Mouse (Mus musculus): ENCODE results near the gene Dennd4a. TPM values are rescaled to one million over a fixed set of nuclear protein-coding genes. Genes with fewer than 3 reads are reported as not detected.
"Not testable (repeated sequence)": the region's sequence is repeated elsewhere in the genome, so short reads cannot be mapped to it uniquely, and the experiment has no call there.

Gene Dennd4a
- polyA plus RNA-seq, 1 experiment from 2014 or later, result 9.5 TPM

DNA sequence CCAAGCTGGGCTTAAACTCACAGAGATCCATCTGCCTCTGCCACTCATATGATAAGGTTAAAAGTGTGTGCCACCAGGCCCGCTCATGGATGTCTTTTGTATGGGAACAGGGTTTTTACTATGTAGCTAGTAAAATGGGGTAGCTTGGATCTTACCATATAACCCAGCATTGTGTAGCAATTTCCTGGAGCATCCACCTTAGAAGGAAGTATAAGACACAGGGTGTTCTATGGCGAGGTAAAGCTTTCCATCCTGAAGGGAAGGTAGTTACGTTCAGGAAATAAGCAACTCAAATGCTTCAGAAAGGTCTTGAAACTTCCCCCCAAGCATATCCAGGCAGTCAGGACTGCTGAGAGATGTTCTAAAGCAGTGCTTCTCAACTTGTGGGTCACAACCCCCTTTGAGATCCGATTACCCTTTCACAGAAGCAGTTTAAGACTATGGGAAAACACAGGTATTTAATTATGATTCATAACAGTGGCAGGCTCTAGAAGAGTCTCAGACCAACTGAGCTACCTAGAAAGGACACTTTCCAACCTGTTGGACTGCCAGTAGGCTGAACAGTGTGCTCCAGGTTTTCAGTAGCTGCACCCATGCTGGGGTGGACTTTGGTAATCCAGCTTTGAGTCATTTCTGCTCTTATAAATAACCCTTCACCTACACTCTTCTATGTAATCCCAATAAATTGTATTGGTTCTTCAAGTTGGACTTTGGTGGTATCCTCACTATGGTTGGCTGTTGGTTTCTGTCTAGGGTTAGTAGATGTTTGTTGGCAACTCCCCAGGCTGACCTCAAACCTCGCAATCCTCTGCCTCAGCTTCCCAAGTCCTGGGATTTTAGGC, 7.5 kb upstream of the Dennd4a start:
- no peak overlapping the region for H3K9ac ChIP-seq
- H3K27me3 ChIP-seq (replicated peaks), result no peaks in the 10 kb centered on the region
- H3K9me3 ChIP-seq, result no peaks in the 10 kb centered on the region
- no peak overlapping the region for H3K4me2 ChIP-seq
- H3K4me1 ChIP-seq, result no peaks in the 10 kb centered on the region
- no peak overlapping the region for H3K27ac ChIP-seq
- no peak overlapping the region for H3K4me3 ChIP-seq (replicated peaks)
- ATAC-seq (ENCODE audit: insufficient read depth, low FRiP score, low read depth), result no peak
- no peaks in the 10 kb centered on the region for H3K36me3 ChIP-seq
- WGBS, result 81% methylated on average over 5 of the region's 5 CpGs

DNA sequence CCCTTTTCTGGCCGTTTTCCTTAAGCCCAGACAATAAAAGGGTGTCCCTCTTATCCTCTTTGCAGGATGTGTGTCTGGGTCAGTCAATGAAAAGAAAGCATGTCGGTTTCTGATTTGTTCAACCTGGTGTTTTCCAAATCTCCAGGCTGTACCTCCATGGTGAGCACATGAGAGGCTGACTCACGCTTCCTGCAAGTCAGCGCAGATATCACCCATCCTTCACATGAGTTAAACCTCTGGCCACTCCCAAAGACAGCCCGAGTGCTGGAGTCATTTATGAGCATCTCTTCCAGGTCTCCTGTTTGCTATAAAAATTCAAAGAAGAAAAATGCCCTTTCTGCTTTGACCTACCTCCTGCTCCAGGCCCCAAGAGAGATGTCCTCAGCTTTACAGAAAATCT, 5.3 kb upstream of the Dennd4a start:
- H3K4me2 ChIP-seq, result no peak overlapping the region
- H3K9ac ChIP-seq, result no peak overlapping the region
- no peaks in the 10 kb centered on the region for H3K36me3 ChIP-seq
- WGBS, result 47% methylated on average over 5 of the region's 5 CpGs
- H3K4me1 ChIP-seq, result no peaks in the 10 kb centered on the region
- H3K4me3 ChIP-seq (replicated peaks), result no peak overlapping the region
- H3K27ac ChIP-seq, result peak overlapping the region; percentile 44; the same call in 1 of the 2 replicates
- H3K27me3 ChIP-seq (replicated peaks), result no peaks in the 10 kb centered on the region
- no peaks in the 10 kb centered on the region for H3K9me3 ChIP-seq
- no peak; the same call in 1 of the 2 replicates for ATAC-seq (ENCODE audit: insufficient read depth, low FRiP score, low read depth)

DNA sequence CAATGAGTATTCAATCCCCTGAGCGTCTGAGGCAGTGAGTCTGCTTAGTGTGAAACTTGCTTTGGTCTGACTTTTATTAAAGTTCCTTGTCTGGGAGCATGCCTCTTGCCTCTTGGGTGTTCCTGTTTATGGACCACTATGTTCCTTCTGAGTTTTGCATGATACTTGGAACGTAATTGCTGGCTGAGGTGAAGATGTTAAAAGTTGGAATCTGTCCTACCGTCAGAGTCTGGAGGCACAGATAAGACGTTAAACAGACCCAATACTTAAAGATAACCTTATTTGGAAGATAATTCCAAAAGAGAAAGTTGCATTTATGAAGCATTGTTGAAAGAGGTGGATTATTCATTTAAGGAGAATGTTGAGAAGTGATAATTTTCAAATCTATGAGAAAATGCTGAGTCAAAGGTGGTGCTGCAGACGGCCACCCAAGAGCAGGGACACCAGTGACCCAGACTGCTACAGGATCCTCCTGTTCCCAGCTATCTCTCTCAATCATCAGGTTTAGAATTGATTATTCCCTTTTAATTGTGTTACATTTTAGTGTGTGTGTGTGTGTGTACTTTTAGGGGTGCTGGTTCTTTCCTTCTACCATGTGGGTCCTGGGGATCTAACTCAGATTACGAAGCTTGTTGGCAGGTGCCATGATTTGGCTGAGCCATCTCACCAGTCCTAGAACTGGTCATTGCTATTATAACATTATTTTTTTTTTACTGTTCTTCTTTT, 4.6 kb upstream of the Dennd4a start:
- H3K9ac ChIP-seq, result no peak overlapping the region
- no peak overlapping the region for H3K4me2 ChIP-seq
- no peaks in the 10 kb centered on the region for H3K4me1 ChIP-seq
- 47% methylated on average over 6 of the region's 6 CpGs for WGBS
- no peak overlapping the region for H3K4me3 ChIP-seq (replicated peaks)
- no peaks in the 10 kb centered on the region for H3K9me3 ChIP-seq
- peak overlapping the region; percentile 44; the same call in 1 of the 2 replicates for H3K27ac ChIP-seq
- H3K36me3 ChIP-seq, result no peaks in the 10 kb centered on the region
- ATAC-seq (ENCODE audit: insufficient read depth, low FRiP score, low read depth), result no peak
- H3K27me3 ChIP-seq (replicated peaks), result no peaks in the 10 kb centered on the region

DNA sequence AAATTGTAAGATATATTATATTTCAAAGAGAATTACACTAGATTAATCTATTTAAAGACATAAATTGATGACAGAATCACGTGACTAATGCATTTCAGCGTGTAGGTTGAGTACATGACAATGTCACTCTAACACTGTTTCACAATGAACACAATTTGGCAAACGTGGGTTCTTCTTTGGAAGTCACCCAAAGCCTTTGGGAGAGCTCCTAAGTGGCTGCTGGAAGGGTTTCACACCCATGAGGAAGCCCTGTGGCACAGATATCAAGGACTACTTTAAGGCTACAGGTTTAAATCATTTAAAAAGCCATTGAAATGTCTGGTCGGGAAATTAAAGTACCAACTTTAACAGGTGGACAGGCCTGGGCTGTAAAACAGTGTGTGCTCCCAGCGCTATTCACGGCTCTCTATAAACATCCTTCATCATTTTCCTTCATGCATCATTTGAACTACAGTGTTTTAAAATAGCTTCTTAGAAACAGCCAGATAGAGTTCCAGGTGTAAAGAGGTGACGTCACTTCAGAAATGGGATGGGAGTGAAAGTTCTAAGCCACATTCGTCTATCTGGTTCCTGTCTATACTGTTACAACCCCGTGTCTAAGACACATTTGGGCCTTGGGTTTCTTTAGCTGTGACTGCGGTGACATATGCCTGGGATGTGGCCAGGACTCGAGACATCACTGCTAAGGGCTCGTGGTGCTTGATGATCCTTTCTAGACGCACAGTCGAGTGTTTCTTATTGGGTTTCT, 3.9 kb upstream of the Dennd4a start:
- Histone ChIP-seq H3K36me3 (no peaks in the 10 kb centered on the region), H3K9me3 (no peaks in the 10 kb centered on the region), H3K27me3 (replicated peaks) (no peaks in the 10 kb centered on the region), H3K4me3 (replicated peaks) (no peak overlapping the region), H3K9ac (no peak overlapping the region), H3K4me2 (no peak overlapping the region), H3K27ac (no peak overlapping the region), H3K4me1 (0 out of 2 replicates have a peak, but pooled peaks cover 2% of the 10 kb centered on the region)
- WGBS, result 67% methylated on average over 14 of the region's 14 CpGs
- ATAC-seq (ENCODE audit: insufficient read depth, low FRiP score, low read depth), result no peak

DNA sequence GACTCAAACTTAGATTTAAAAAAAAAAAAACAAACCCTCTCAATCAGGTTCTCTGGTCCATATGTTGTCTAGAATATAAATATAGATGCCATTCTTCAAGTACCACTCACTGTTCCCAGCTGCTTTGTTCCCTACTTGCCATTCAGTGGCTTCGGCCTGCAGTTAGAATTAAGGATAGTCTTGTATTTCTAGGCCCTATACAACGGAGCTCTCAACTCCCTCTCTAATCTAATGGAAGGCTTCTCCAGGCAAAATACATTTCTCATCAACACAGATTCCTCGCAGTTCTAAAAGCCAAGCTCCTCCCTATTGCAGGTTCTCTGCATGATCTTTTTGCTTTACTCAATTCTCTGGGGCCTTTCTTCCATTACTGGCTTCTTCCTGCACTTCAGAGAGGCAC, 1.3 kb upstream of the Dennd4a start:
- no peaks in the 10 kb centered on the region for H3K36me3 ChIP-seq
- no peak overlapping the region for H3K4me2 ChIP-seq
- ATAC-seq (ENCODE audit: insufficient read depth, low FRiP score, low read depth), result no peak
- WGBS, result 75% methylated on average over 3 of the region's 3 CpGs
- H3K4me3 ChIP-seq (replicated peaks), result no peak overlapping the region
- no peak overlapping the region for H3K9ac ChIP-seq
- H3K27ac ChIP-seq, result no peak overlapping the region
- H3K27me3 ChIP-seq (replicated peaks), result no peaks in the 10 kb centered on the region
- H3K9me3 ChIP-seq, result no peaks in the 10 kb centered on the region
- 0 out of 2 replicates have a peak, but pooled peaks cover 4% of the 10 kb centered on the region for H3K4me1 ChIP-seq

DNA sequence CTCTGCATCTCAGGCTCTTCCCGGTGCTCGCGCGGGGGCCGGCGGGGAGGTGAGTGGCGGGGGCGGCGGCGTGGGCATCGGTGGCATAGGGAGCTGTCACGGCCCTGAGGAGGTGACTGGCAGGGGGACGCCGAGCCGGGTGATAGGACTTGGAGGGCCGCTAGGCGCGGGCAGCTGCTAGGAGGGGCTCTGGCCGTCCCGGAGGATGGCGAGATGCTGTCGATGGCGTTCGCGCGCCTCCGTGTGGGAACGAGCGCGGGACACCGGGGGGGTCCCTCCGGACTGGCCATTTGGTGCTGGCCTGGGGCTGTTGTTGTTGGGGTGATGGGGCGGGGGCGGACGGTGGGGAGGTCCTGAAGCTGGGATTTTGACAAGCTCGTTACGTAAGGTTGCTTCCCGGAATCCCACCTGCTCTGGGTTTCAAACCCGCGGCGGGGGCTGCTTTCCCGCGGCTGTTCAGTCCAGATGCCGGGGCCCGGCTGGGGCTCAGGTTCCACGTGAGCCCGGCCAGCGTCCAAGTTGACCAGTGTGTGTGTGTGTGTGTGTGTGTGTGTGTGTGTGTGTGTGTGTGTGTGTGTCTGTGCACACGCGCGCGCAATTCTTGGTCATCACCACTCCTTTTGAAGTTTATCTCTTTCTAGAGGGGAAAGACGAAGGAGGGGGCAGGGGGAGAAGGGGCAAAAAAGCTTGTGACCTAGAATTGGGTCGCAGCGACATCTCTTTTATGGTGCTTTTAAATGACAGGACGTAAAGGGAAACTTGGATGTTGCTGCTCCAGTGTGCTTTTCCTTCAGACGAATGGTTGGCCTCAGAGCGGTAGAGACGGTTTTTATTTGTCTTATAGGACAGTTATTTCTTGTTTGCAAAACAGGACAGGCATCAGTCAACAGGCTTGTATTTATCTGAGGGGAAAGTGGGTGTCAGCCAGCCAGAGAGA, 666 bp downstream of the Dennd4a start:
- peak overlapping the region; percentile 58 for H3K9ac ChIP-seq
- no peaks in the 10 kb centered on the region for H3K9me3 ChIP-seq
- under 1% methylated on average over 59 of the region's 59 CpGs for WGBS
- H3K27me3 ChIP-seq (replicated peaks), result no peaks in the 10 kb centered on the region
- peak overlapping the region; percentile 89 for H3K27ac ChIP-seq
- H3K36me3 ChIP-seq, result no peaks in the 10 kb centered on the region
- peak overlapping the region; percentile 97 for H3K4me3 ChIP-seq (replicated peaks)
- H3K4me1 ChIP-seq, result 0 out of 2 replicates have a peak, but pooled peaks cover 4% of the 10 kb centered on the region
- ATAC-seq (ENCODE audit: insufficient read depth, low FRiP score, low read depth), result peak; percentile 41
- peak overlapping the region; percentile 81 for H3K4me2 ChIP-seq

DNA sequence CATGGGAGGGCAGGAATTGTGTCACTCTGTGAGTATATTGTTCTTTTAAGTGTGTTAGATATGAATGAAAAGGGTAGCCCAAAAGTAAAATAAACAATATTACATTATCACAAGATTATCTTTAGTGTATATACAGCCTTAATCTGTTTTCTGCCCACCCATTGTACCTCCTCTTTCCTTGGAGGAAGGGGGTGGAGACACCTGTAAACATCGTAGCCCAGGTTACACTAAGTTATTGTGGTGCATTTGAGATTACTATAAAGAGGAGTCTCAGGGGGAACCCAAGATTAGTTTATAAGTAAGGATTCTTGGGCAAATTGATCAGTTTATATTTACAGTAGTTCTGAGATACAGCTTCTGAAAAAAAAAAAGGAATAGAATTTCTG, 1.3 kb downstream of the Dennd4a start:
- 0 out of 2 replicates have a peak, but pooled peaks cover 4% of the 10 kb centered on the region for H3K4me1 ChIP-seq
- H3K4me3 ChIP-seq (replicated peaks), result peak overlapping the region; percentile 97
- H3K27me3 ChIP-seq (replicated peaks), result no peaks in the 10 kb centered on the region
- H3K27ac ChIP-seq, result no peak overlapping the region
- ATAC-seq (ENCODE audit: insufficient read depth, low FRiP score, low read depth), result no peak
- no peaks in the 10 kb centered on the region for H3K9me3 ChIP-seq
- 41% methylated on average over 1 of the region's 1 CpGs for WGBS
- no peaks in the 10 kb centered on the region for H3K36me3 ChIP-seq
- no peak overlapping the region for H3K9ac ChIP-seq
- H3K4me2 ChIP-seq, result peak overlapping the region; percentile 81

DNA sequence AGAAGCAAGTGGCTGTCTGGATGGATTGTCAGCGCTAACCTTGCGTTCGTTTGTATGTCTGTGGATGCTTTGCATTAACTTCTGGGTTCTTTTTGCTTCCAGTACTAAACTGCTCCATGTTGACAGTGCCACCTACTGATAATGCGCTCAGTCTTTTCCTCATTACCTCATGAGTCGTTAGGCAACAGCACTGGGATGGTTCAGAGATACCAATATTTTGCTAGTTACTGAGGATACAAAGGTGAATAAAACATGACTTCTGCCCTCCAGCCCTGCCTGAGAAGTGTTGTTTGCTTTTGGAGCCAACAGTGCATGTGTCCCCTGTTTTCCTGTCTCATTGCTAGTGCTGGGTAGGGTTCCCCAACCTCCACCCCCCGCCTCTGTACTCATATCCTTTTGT, 3.1 kb downstream of the Dennd4a start:
- Histone ChIP-seq H3K4me3 (replicated peaks) (no peak overlapping the region), H3K4me1 (0 out of 2 replicates have a peak, but pooled peaks cover 4% of the 10 kb centered on the region), H3K27me3 (replicated peaks) (no peaks in the 10 kb centered on the region), H3K36me3 (no peaks in the 10 kb centered on the region), H3K4me2 (no peak overlapping the region), H3K9ac (no peak overlapping the region), H3K9me3 (no peaks in the 10 kb centered on the region), H3K27ac (no peak overlapping the region)
- no peak for ATAC-seq (ENCODE audit: insufficient read depth, low FRiP score, low read depth)
- WGBS, result 82% methylated on average over 6 of the region's 6 CpGs

DNA sequence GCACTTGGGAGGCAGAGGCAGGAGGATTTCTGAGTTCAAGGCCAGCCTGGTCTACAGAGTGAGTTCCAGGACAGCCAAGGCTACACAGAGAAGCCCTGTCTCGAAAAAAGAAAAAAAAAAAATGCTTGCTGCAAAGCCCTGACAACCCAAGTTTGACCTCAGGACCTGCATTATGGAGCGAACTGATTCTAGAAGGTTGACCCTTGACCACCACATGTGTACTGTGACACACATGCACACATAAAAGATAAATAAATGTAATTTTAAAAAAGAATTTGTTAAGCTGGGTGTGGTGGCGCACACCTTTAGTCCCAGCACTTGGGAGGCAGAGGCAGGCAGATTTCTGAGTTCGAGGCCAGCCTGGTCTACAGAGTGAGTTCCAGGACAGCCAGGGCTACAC, 8.5 kb downstream of the Dennd4a start:
- not testable (repeated sequence) for H3K4me1 ChIP-seq; H3K9me3 ChIP-seq; H3K36me3 ChIP-seq; H3K9ac ChIP-seq; ATAC-seq (ENCODE audit: insufficient read depth, low FRiP score, low read depth); H3K27ac ChIP-seq; H3K4me3 ChIP-seq (replicated peaks); H3K27me3 ChIP-seq (replicated peaks); H3K4me2 ChIP-seq
- 91% methylated on average over 4 of the region's 4 CpGs for whole genome bisulfite sequencing

DNA sequence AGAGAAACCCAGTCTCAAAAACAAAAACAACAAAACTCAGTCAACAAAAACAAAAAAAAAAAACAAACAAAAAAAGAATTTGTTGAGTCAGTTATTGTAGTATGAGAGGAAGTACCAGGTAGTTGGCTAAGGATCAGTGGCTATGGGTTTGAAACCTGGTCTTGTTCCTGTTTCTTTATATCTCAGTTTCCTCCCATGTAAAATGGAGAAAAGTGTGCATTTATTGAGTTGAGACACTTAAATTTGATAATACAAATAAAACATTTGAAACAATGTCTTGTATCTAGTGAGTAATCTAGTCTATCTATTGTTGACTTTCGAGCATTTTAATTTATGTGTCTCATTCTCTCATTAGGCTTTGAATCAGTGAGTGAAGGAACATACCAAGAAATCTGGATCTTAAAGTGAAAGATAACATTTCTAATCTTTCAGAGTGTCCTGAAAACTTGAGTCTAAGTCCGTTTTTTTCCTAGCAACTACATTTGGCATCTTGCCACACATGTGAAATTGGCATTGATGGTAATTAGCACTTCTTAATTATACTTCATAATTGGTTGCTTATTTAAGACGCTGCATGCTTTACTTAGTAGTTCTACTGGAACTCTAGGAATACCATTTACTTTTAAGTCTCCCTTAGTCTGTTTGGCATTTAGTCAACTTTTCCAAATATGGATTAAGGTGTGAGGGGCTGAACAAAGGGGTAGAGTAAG, 9.1 kb downstream of the Dennd4a start:
- Histone ChIP-seq H3K4me3 (replicated peaks) (no peak overlapping the region), H3K4me1 (no peaks in the 10 kb centered on the region), H3K4me2 (no peak overlapping the region), H3K27me3 (replicated peaks) (no peaks in the 10 kb centered on the region), H3K36me3 (no peaks in the 10 kb centered on the region), H3K9ac (no peak overlapping the region), H3K9me3 (no peaks in the 10 kb centered on the region), H3K27ac (no peak overlapping the region)
- ATAC-seq (ENCODE audit: insufficient read depth, low FRiP score, low read depth), result no peak
- WGBS, result 75% methylated on average over 3 of the region's 3 CpGs
